Mouse (Mus musculus) T-helper 17 cell (primary cell): ENCODE data around the gene Ddx39b.

Experiments
- in situ Hi-C, 2 experiments: fragments of 300-600 bp; cut with MboI, MseI; formaldehyde crosslinking; loops; 1 replicate in 1 of 2; 2 replicates in 1 of 2; pipeline ENCODE4 v1.15.1; 2025; ENCODE audit warnings: high pct_unique_total_duplicates in 2 of 2

The Ddx39b gene

DNA sequence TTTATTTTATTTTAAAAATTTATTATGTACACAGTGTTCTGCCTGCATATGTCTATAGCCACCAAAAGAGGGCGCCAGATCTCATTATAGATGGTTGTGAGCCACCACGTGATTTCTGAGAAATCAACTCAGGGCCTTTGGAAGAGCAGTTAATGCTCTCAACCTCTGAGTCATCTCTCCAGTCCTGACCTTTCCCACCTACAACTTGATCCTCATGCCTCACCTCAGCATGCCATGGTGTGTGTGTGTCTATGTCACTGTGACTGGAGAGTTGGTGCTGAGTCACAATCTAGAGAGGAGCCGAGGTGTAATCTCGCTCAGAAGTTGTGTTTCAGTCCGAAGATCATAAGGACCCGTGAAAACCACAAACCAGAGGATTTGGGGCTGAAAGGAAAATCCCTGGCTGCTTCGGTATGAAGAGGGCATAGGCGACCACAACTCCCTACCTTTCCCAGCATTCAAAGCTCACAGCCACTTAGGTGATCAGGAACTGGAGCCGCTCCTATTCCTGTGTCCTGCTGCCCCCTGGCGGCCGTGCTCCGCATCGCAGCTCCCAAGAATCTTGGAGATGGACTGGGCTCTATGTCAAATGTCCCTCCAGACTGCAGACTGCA, 60.2 kb downstream of the Ddx39b start:
- in situ Hi-C loops, result loop anchor here in 1 of 2 experiments (10.0 kb wide), 1 partner anchor 153 kb away; no protein-coding TSS in a partner anchor

DNA sequence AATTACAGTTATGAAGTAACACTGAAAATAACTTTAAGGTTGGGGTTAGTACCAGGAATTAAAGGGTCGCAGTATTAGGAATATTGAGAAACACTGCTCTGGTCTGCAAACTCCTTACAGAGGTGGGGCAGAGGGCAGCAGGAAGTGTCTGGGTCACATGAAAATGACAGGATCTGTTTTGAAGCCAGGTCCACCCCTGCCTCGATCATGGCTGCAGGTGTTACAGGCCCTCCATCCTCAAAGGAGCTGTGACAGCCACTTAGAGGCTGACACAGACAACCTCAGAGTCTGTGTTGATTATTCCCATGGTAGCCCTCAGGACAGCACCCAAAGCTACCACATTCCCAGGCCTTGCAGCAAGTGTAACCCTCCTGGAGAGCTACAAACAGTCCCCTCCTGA, 61.7 kb downstream of the Ddx39b start:
- in situ Hi-C loops, result loop anchor here in 1 of 2 experiments (10.0 kb wide), 1 partner anchor 152 kb away; no protein-coding TSS in a partner anchor
